Mouse (Mus musculus): ENCODE results near the gene Cenpe. TPM values are rescaled to one million over a fixed set of nuclear protein-coding genes. Genes with fewer than 3 reads are reported as not detected.
A peak's percentile ranks its signal among the peaks of the same experiment; 100 is the strongest.
"Not testable (repeated sequence)": the region's sequence is repeated elsewhere in the genome, so short reads cannot be mapped to it uniquely, and the experiment has no call there.

Cenpe gene
- 48.1 and 56.1 TPM in 2 replicates for polyA plus RNA-seq (2014; fragmentation: Nextera tagmentation; extraction: Ambion mirVana)

DNA sequence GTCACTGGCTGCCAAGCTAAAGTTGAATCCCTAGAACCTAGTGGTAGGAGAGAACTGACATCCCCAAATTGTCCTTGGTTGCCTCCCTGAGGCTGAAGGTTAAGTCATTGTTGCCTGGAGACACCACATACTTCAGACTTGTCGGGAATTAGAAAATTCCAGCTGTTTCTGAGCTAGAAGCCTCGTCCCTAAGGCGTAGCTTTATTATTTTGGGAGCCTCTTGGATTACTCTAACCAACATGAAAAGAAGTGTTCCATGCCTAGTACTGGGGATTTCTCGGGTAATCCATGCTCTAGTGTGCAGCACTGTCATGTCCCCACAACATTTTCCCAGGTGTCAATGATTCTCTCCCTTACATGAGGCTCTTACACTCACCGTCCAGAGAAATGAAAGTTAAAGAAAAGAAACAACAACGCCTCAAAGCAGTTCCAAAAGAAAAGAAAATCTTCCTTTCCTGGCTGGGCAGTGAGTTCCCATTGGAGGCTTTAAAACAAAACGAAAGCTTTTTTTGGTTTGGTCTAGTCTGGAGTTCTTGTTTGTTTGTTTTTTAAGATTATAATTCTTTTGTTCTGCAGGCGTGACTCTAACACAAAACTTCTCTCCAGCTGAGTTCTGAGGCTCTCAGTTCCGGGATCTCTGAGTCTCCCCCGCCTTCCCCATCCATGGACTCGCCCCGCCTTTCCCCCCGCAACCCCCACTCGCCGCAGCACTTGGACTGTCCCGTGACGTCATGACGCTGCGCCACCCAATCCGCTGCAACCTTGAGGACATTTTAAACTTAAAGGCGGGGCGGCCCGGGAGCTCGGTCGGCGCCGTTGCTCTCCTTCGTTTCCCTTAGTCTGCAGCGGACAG lies at the start of gene Cenpe:
TSS of gene Cenpe (plus strand) at position 733 of the 853 bp plus-strand sequence.
- Histone ChIP-seq H3K27ac (replicated peaks; ENCODE audit: low read depth, low read length) (0 out of 2 replicates have a peak within 1 kb of the TSS, but pooled peaks have one; percentile 41), H3K4me2 (ENCODE audit: low read depth, low read length) (peak within 1 kb of the TSS; percentile 42), H3K4me3 (ENCODE audit: low read depth, low read length) (peak within 1 kb of the TSS; percentile 93), H3K36me3 (replicated peaks; ENCODE audit: control insufficient read depth, insufficient read depth, low read depth, low read length) (peaks cover 5% of the 10 kb centered on the region; the same call in 1 of the 2 replicates), H3K9me3 (replicated peaks; ENCODE audit: control insufficient read depth, low read length) (no peaks in the 10 kb centered on the region), H3K4me1 (ENCODE audit: control insufficient read depth, insufficient read depth, low read length) (no peaks in the 10 kb centered on the region), H3K9ac (replicated peaks; ENCODE audit: low read length) (peak within 1 kb of the TSS; percentile 85), H3K27me3 (ENCODE audit: control insufficient read depth, insufficient read depth, low read length) (no peaks in the 10 kb centered on the region)
- ATAC-seq (replicated peaks; ENCODE audit: insufficient number of reproducible peaks, low FRiP score, low TSS enrichment, low read depth) (peak; percentile 88), DNase-seq (ENCODE audit: low spot score) (peak; percentile 95)
- 7% methylated on average over 29 of the region's 29 CpGs for WGBS

DNA sequence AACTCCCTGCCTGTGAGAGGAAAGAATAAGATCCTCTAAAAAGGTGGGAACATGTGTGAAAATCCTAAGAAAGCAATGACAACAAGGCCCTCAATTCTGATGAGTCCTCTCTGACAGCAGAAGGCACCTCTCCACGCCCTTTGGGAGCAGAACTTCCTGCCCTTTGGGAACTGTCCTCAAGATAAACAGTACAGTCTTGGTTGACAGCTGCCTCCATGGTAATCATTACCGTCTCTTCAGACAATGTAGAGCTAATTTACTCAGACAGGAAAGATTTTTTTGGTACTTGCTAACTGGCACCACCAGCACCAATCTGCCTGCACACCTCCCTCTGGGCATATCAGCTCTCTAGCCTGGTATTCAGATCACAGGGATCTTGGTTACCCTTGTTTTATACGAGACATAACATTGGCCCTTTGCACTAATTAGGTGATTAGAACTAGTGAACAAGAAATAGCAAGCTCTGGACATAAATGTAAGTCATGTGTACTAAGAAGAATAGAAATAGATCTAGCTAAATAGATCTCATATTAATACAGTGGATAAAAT lies 40.4 kb upstream of the Cenpe start:
- no peak overlapping the region for H3K9ac ChIP-seq (replicated peaks; ENCODE audit: low read length)
- H3K4me3 ChIP-seq (ENCODE audit: low read depth, low read length), result no peak overlapping the region
- DNase-seq (ENCODE audit: low spot score) (peak; percentile 7), ATAC-seq (replicated peaks; ENCODE audit: insufficient number of reproducible peaks, low FRiP score, low TSS enrichment, low read depth) (no peak)
- no peaks in the 10 kb centered on the region for H3K27me3 ChIP-seq (ENCODE audit: control insufficient read depth, insufficient read depth, low read length)
- no peak overlapping the region for H3K4me2 ChIP-seq (ENCODE audit: low read depth, low read length)
- 26% methylated on average over 3 of the region's 3 CpGs for WGBS
- no peaks in the 10 kb centered on the region for H3K9me3 ChIP-seq (replicated peaks; ENCODE audit: control insufficient read depth, low read length)
- no peak overlapping the region for H3K27ac ChIP-seq (replicated peaks; ENCODE audit: low read depth, low read length)
- H3K36me3 ChIP-seq (replicated peaks; ENCODE audit: control insufficient read depth, insufficient read depth, low read depth, low read length), result no peaks in the 10 kb centered on the region
- H3K4me1 ChIP-seq (ENCODE audit: control insufficient read depth, insufficient read depth, low read length), result 0 out of 2 replicates have a peak, but pooled peaks cover 3% of the 10 kb centered on the region

- ATAC-seq (replicated peaks; ENCODE audit: insufficient number of reproducible peaks, low FRiP score, low TSS enrichment, low read depth) (no peak), DNase-seq (ENCODE audit: low spot score) (no peak)
- Histone ChIP-seq H3K9me3 (replicated peaks; ENCODE audit: control insufficient read depth, low read length) (no peaks in the 10 kb centered on the region), H3K27ac (replicated peaks; ENCODE audit: low read depth, low read length) (no peak overlapping the region), H3K4me2 (ENCODE audit: low read depth, low read length) (no peak overlapping the region), H3K9ac (replicated peaks; ENCODE audit: low read length) (no peak overlapping the region), H3K4me1 (ENCODE audit: control insufficient read depth, insufficient read depth, low read length) (no peaks in the 10 kb centered on the region), H3K4me3 (ENCODE audit: low read depth, low read length) (no peak overlapping the region), H3K36me3 (replicated peaks; ENCODE audit: control insufficient read depth, insufficient read depth, low read depth, low read length) (no peaks in the 10 kb centered on the region), H3K27me3 (ENCODE audit: control insufficient read depth, insufficient read depth, low read length) (no peaks in the 10 kb centered on the region)
- 84% methylated on average over 6 of the region's 6 CpGs for WGBS
Measured at GRCm38 (mm10) chr3:135191861-135192260, 20.5 kb upstream of the Cenpe start.

DNA sequence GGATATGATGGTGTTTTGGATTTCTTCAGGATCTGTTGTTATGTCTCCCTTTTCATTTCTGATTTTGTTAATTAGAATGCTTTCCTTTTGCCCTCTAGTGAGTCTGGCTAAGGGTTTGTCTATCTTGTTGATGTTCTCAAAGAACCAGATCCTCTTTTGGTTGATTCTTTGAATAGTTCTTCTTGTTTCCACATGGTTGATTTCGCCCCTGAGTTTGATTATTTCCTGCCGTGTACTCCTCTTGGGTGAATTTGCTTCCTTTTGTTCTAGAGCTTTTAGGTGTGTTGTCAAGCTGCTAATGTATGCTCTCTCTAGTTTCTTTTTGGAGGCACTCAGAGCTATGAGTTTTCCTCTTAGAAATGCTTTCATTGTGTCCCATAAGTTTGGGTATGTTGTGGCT lies 14.3 kb upstream of the Cenpe start:
- H3K36me3 ChIP-seq (replicated peaks; ENCODE audit: control insufficient read depth, insufficient read depth, low read depth, low read length); H3K27ac ChIP-seq (replicated peaks; ENCODE audit: low read depth, low read length); H3K9ac ChIP-seq (replicated peaks; ENCODE audit: low read length); ATAC-seq (replicated peaks; ENCODE audit: insufficient number of reproducible peaks, low FRiP score, low TSS enrichment, low read depth); H3K4me2 ChIP-seq (ENCODE audit: low read depth, low read length); H3K9me3 ChIP-seq (replicated peaks; ENCODE audit: control insufficient read depth, low read length); DNase-seq (ENCODE audit: low spot score); H3K27me3 ChIP-seq (ENCODE audit: control insufficient read depth, insufficient read depth, low read length); H3K4me3 ChIP-seq (ENCODE audit: low read depth, low read length); H3K4me1 ChIP-seq (ENCODE audit: control insufficient read depth, insufficient read depth, low read length): not testable (repeated sequence)
- 67% methylated on average over 2 of the region's 2 CpGs for WGBS

DNA sequence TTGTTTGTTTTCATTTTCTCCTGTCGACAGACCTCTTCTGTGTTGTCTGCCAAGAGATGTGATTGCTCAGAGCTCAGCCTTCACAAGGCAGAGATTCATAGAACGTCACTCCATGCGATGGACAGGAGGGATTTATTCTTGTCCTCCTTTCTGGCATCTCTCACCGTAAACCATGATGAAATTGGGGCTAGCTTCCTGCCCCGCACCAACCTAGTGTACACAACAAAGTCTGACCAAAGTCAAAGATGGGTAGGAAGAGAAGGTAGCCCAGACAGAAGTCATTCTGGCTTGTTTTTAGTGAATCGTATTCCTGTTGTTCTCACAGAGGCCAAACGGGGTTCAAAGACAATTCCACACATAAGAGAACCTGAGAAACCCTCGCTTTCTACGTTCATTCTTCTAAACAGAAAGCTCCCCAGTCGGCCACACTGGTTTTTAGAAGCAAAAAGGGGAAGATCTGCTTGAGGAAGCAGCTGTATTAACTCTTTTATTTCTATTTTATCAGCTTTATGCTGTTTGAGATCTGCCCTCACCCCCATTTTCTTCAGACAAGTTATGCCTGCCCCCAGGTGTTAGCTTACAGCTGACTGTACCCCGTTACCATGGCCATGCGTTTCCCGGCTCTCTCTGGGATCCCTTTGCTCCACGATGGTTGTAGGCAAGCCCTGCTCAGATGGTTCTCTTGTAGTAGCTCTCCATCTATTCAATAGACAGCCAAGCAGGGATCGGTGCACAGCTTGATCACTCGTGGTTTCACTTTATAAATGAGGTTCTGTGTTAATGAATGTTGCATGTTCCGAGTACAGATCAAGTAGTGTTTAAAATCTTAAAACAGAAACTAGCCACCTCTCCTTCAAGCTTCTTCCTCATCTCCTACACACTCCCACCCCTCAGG lies 11.7 kb upstream of the Cenpe start:
- Histone ChIP-seq H3K36me3 (replicated peaks; ENCODE audit: control insufficient read depth, insufficient read depth, low read depth, low read length) (no peaks in the 10 kb centered on the region), H3K27me3 (ENCODE audit: control insufficient read depth, insufficient read depth, low read length) (no peaks in the 10 kb centered on the region), H3K4me2 (ENCODE audit: low read depth, low read length) (no peak overlapping the region), H3K27ac (replicated peaks; ENCODE audit: low read depth, low read length) (no peak overlapping the region), H3K9me3 (replicated peaks; ENCODE audit: control insufficient read depth, low read length) (no peaks in the 10 kb centered on the region), H3K4me3 (ENCODE audit: low read depth, low read length) (no peak overlapping the region), H3K4me1 (ENCODE audit: control insufficient read depth, insufficient read depth, low read length) (no peaks in the 10 kb centered on the region), H3K9ac (replicated peaks; ENCODE audit: low read length) (no peak overlapping the region)
- ATAC-seq (replicated peaks; ENCODE audit: insufficient number of reproducible peaks, low FRiP score, low TSS enrichment, low read depth) (no peak), DNase-seq (ENCODE audit: low spot score) (no peak)
- WGBS, result 87% methylated on average over 17 of the region's 17 CpGs

GRCm38 (mm10) chr3:135206621-135207020 lies 5.7 kb upstream of the Cenpe start:
- no peaks in the 10 kb centered on the region for H3K27me3 ChIP-seq (ENCODE audit: control insufficient read depth, insufficient read depth, low read length)
- 43% methylated on average over 4 of the region's 4 CpGs for WGBS
- no peak overlapping the region for H3K27ac ChIP-seq (replicated peaks; ENCODE audit: low read depth, low read length)
- H3K4me2 ChIP-seq (ENCODE audit: low read depth, low read length), result no peak overlapping the region
- H3K9ac ChIP-seq (replicated peaks; ENCODE audit: low read length), result no peak overlapping the region
- no peak overlapping the region for H3K4me3 ChIP-seq (ENCODE audit: low read depth, low read length)
- no peaks in the 10 kb centered on the region for H3K9me3 ChIP-seq (replicated peaks; ENCODE audit: control insufficient read depth, low read length)
- no peaks in the 10 kb centered on the region for H3K36me3 ChIP-seq (replicated peaks; ENCODE audit: control insufficient read depth, insufficient read depth, low read depth, low read length)
- no peaks in the 10 kb centered on the region for H3K4me1 ChIP-seq (ENCODE audit: control insufficient read depth, insufficient read depth, low read length)
- peak; percentile 49 for DNase-seq (ENCODE audit: low spot score)
- no peak for ATAC-seq (replicated peaks; ENCODE audit: insufficient number of reproducible peaks, low FRiP score, low TSS enrichment, low read depth)

- Histone ChIP-seq H3K27ac (replicated peaks; ENCODE audit: low read depth, low read length) (0 out of 2 replicates have a peak overlapping the region, but pooled peaks have one; percentile 41), H3K36me3 (replicated peaks; ENCODE audit: control insufficient read depth, insufficient read depth, low read depth, low read length) (peaks cover 7% of the 10 kb centered on the region; the same call in 1 of the 2 replicates), H3K9ac (replicated peaks; ENCODE audit: low read length) (peak overlapping the region; percentile 85), H3K4me2 (ENCODE audit: low read depth, low read length) (peak overlapping the region; percentile 31), H3K9me3 (replicated peaks; ENCODE audit: control insufficient read depth, low read length) (no peaks in the 10 kb centered on the region), H3K4me3 (ENCODE audit: low read depth, low read length) (peak overlapping the region; percentile 93), H3K27me3 (ENCODE audit: control insufficient read depth, insufficient read depth, low read length) (no peaks in the 10 kb centered on the region), H3K4me1 (ENCODE audit: control insufficient read depth, insufficient read depth, low read length) (no peaks in the 10 kb centered on the region)
- DNase-seq (ENCODE audit: low spot score) (peak; percentile 9), ATAC-seq (replicated peaks; ENCODE audit: insufficient number of reproducible peaks, low FRiP score, low TSS enrichment, low read depth) (no peak)
- WGBS, result under 1% methylated on average over 26 of the region's 26 CpGs
Measured at GRCm38 (mm10) chr3:135212658-135213350, 467 bp downstream of the Cenpe start.

Data from embryonic facial prominence, embryonic 11.5 days (tissue).